Mouse (Mus musculus): ENCODE results near the gene Olfr923. TPM values are rescaled to one million over a fixed set of nuclear protein-coding genes. Genes with fewer than 3 reads are reported as not detected.
"Not testable (repeated sequence)": the region's sequence is repeated elsewhere in the genome, so short reads cannot be mapped to it uniquely, and the experiment has no call there.

Gene Olfr923
- polyA plus RNA-seq (2015; fragmentation: Nextera tagmentation; extraction: Ambion mirVana) = not detected in 2 replicates

DNA sequence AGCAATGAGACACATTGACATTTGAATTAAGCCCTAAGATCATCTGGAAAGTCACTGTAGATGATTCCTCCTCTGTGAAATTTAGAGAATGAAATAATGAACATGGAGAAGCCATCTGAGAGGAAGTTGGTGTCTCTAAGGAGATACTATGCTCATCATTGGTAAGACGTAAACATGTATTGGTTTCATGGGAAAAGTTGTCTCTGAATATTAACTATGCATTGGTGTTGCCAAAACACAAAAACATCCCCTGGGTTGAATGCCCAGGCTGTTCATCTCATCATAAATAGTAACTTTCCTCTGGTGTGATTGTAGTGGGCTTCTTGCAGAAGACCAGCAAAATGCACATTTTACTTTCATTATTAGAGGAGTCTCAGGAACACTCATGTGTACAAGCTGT lies at the start of gene Olfr923:
TSS of gene Olfr923 (plus strand) at position 301 of the 400 bp plus-strand sequence.
- WGBS = 100% methylated on average over 1 of the region's 1 CpGs
- no peaks in the 10 kb centered on the region for H3K9me3 ChIP-seq (ENCODE audit: low read length)
- no peaks in the 10 kb centered on the region for H3K4me1 ChIP-seq (ENCODE audit: insufficient read depth, low read length)
- no peak for ATAC-seq (ENCODE audit: low FRiP score, low TSS enrichment)
- no peak within 1 kb of the TSS for H3K4me2 ChIP-seq (replicated peaks; ENCODE audit: low read depth, low read length)
- no peaks in the 10 kb centered on the region for H3K36me3 ChIP-seq (ENCODE audit: insufficient read depth, low read length)
- H3K4me3 ChIP-seq (ENCODE audit: low read length) = no peak within 1 kb of the TSS
- H3K27me3 ChIP-seq (ENCODE audit: insufficient read depth, low read length) = no peaks in the 10 kb centered on the region
- no peak within 1 kb of the TSS for H3K9ac ChIP-seq (replicated peaks; ENCODE audit: low read length)
- H3K27ac ChIP-seq (ENCODE audit: low read length) = no peak within 1 kb of the TSS

DNA sequence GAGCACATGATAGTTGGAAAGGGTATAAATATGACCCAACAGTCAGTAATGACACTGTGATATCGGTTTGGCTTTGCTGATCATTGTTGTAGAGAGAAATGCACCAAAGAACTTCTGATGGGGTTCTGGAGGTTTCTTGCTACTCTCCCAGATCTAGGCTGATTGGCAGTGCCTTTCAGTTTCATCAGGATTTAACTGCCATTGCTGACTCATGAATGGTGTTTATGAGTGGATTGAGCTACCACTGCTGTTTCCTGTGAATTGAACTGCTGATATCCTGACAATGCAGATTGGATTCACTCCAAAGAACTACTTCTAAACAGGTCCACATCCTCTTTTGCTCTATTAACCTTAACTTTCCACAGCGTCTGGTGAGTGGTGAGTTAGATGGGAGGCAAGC lies 33.7 kb upstream of the Olfr923 start:
- Histone ChIP-seq H3K4me2 (replicated peaks; ENCODE audit: low read depth, low read length) (no peak overlapping the region), H3K4me3 (ENCODE audit: low read length) (no peak overlapping the region), H3K4me1 (ENCODE audit: insufficient read depth, low read length) (no peaks in the 10 kb centered on the region), H3K9ac (replicated peaks; ENCODE audit: low read length) (no peak overlapping the region), H3K27ac (ENCODE audit: low read length) (no peak overlapping the region), H3K27me3 (ENCODE audit: insufficient read depth, low read length) (no peaks in the 10 kb centered on the region), H3K9me3 (ENCODE audit: low read length) (no peaks in the 10 kb centered on the region), H3K36me3 (ENCODE audit: insufficient read depth, low read length) (no peaks in the 10 kb centered on the region)
- no peak for ATAC-seq (ENCODE audit: low FRiP score, low TSS enrichment)
- 90% methylated on average over 2 of the region's 2 CpGs for WGBS

GRCm38 (mm10) chr9:38805696-38806095 lies 20.6 kb upstream of the Olfr923 start:
- Histone ChIP-seq H3K4me2 (replicated peaks; ENCODE audit: low read depth, low read length) (no peak overlapping the region), H3K4me1 (ENCODE audit: insufficient read depth, low read length) (no peaks in the 10 kb centered on the region), H3K36me3 (ENCODE audit: insufficient read depth, low read length) (no peaks in the 10 kb centered on the region), H3K9ac (replicated peaks; ENCODE audit: low read length) (no peak overlapping the region), H3K27me3 (ENCODE audit: insufficient read depth, low read length) (no peaks in the 10 kb centered on the region), H3K4me3 (ENCODE audit: low read length) (no peak overlapping the region), H3K27ac (ENCODE audit: low read length) (no peak overlapping the region), H3K9me3 (ENCODE audit: low read length) (no peaks in the 10 kb centered on the region)
- no peak for ATAC-seq (ENCODE audit: low FRiP score, low TSS enrichment)

- H3K9me3 ChIP-seq (ENCODE audit: low read length) = 0 out of 2 replicates have a peak, but pooled peaks cover 4% of the 10 kb centered on the region
- H3K27ac ChIP-seq (ENCODE audit: low read length) = no peak within 1 kb of the TSS
- WGBS = 70% methylated on average over 2 of the region's 2 CpGs
- H3K4me2 ChIP-seq (replicated peaks; ENCODE audit: low read depth, low read length) = no peak within 1 kb of the TSS
- no peak within 1 kb of the TSS for H3K4me3 ChIP-seq (ENCODE audit: low read length)
- no peaks in the 10 kb centered on the region for H3K27me3 ChIP-seq (ENCODE audit: insufficient read depth, low read length)
- no peaks in the 10 kb centered on the region for H3K4me1 ChIP-seq (ENCODE audit: insufficient read depth, low read length)
- H3K9ac ChIP-seq (replicated peaks; ENCODE audit: low read length) = no peak within 1 kb of the TSS
- no peaks in the 10 kb centered on the region for H3K36me3 ChIP-seq (ENCODE audit: insufficient read depth, low read length)
- ATAC-seq (ENCODE audit: low FRiP score, low TSS enrichment) = no peak
These were observed 12.0 kb upstream of the Olfr923 start, which contains the start of gene Olfr922 for GRCm38 (mm10) chr9:38814314-38814713. Gene Olfr922, plus strand, starts transcription at chr9:38814614.

DNA sequence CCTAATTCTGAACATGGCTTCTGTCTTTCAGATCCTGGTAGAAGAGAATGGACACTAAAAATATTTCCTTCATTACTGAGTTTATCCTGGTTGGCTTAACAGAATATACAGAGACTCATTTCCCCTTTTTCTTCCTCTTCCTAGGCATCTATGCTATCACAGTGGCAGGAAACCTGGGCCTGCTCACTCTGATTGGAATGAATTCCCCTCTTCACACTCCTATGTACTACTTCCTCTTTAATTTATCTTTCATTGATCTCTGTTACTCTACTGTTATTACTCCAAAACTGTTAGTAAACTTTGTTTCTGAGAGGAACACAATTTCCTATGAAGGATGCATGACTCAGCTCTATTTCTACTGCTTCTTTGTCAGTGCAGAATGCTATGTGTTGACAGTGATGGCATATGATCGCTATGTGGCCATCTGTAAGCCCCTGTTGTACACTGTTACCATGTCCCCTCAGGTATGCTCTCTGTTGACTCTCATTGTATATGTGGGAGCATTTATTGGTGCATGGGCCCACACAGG lies 10.8 kb upstream of the Olfr923 start:
- no peak overlapping the region for H3K4me2 ChIP-seq (replicated peaks; ENCODE audit: low read depth, low read length)
- no peak overlapping the region for H3K27ac ChIP-seq (ENCODE audit: low read length)
- H3K27me3 ChIP-seq (ENCODE audit: insufficient read depth, low read length) = no peaks in the 10 kb centered on the region
- H3K9ac ChIP-seq (replicated peaks; ENCODE audit: low read length) = no peak overlapping the region
- H3K9me3 ChIP-seq (ENCODE audit: low read length) = 0 out of 2 replicates have a peak, but pooled peaks cover 4% of the 10 kb centered on the region
- no peak overlapping the region for H3K4me3 ChIP-seq (ENCODE audit: low read length)
- WGBS = 82% methylated on average over 1 of the region's 1 CpGs
- H3K4me1 ChIP-seq (ENCODE audit: insufficient read depth, low read length) = no peaks in the 10 kb centered on the region
- H3K36me3 ChIP-seq (ENCODE audit: insufficient read depth, low read length) = no peaks in the 10 kb centered on the region
- ATAC-seq (ENCODE audit: low FRiP score, low TSS enrichment) = no peak

- no peak overlapping the region for H3K4me2 ChIP-seq (replicated peaks; ENCODE audit: low read depth, low read length)
- H3K9ac ChIP-seq (replicated peaks; ENCODE audit: low read length) = no peak overlapping the region
- no peaks in the 10 kb centered on the region for H3K27me3 ChIP-seq (ENCODE audit: insufficient read depth, low read length)
- ATAC-seq (ENCODE audit: low FRiP score, low TSS enrichment) = no peak
- WGBS = 79% methylated on average over 2 of the region's 2 CpGs
- no peaks in the 10 kb centered on the region for H3K36me3 ChIP-seq (ENCODE audit: insufficient read depth, low read length)
- no peaks in the 10 kb centered on the region for H3K9me3 ChIP-seq (ENCODE audit: low read length)
- no peak overlapping the region for H3K27ac ChIP-seq (ENCODE audit: low read length)
- H3K4me1 ChIP-seq (ENCODE audit: insufficient read depth, low read length) = no peaks in the 10 kb centered on the region
- H3K4me3 ChIP-seq (ENCODE audit: low read length) = no peak overlapping the region
These were observed 6.7 kb downstream of the Olfr923 start for GRCm38 (mm10) chr9:38833027-38833426.

GRCm38 (mm10) chr9:38844149-38844548 lies 17.8 kb downstream of the Olfr923 start, which contains the start of gene Olfr924:
Gene Olfr924, plus strand, starts transcription at chr9:38844449.
- 80% methylated on average over 1 of the region's 1 CpGs for WGBS
- H3K9ac ChIP-seq (replicated peaks; ENCODE audit: low read length) = no peak within 1 kb of the TSS
- no peak within 1 kb of the TSS for H3K4me3 ChIP-seq (ENCODE audit: low read length)
- no peaks in the 10 kb centered on the region for H3K36me3 ChIP-seq (ENCODE audit: insufficient read depth, low read length)
- no peak within 1 kb of the TSS for H3K4me2 ChIP-seq (replicated peaks; ENCODE audit: low read depth, low read length)
- H3K27me3 ChIP-seq (ENCODE audit: insufficient read depth, low read length) = no peaks in the 10 kb centered on the region
- no peaks in the 10 kb centered on the region for H3K9me3 ChIP-seq (ENCODE audit: low read length)
- no peaks in the 10 kb centered on the region for H3K4me1 ChIP-seq (ENCODE audit: insufficient read depth, low read length)
- no peak for ATAC-seq (ENCODE audit: low FRiP score, low TSS enrichment)
- no peak within 1 kb of the TSS for H3K27ac ChIP-seq (ENCODE audit: low read length)

DNA sequence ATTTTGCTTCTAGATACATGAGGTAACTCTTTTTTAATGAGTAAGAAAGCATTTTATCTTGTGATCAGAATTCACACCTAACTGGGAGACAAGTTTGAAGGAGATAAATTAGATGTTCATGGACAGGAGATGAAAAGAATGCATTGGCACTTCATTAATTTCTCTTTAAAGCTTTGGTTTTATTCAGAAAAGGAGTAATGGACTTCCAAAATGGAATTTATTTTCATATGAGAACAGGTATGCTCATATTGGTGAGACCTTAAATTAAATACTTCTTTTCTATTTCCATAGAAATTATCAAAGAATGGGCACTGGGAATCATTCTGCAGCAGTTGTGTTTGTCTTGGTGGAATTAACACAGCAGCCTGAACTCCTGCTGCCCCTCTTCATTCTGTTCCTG lies 28.4 kb downstream of the Olfr923 start, which contains the start of gene Olfr26:
TSS of gene Olfr26 (plus strand) at position 301 of the 400 bp plus-strand sequence.
- no peaks in the 10 kb centered on the region for H3K9me3 ChIP-seq (ENCODE audit: low read length)
- H3K36me3 ChIP-seq (ENCODE audit: insufficient read depth, low read length) = no peaks in the 10 kb centered on the region
- no peak within 1 kb of the TSS for H3K4me3 ChIP-seq (ENCODE audit: low read length)
- no peak for ATAC-seq (ENCODE audit: low FRiP score, low TSS enrichment)
- H3K9ac ChIP-seq (replicated peaks; ENCODE audit: low read length) = no peak within 1 kb of the TSS
- no peak within 1 kb of the TSS for H3K27ac ChIP-seq (ENCODE audit: low read length)
- H3K4me2 ChIP-seq (replicated peaks; ENCODE audit: low read depth, low read length) = no peak within 1 kb of the TSS
- H3K4me1 ChIP-seq (ENCODE audit: insufficient read depth, low read length) = no peaks in the 10 kb centered on the region
- H3K27me3 ChIP-seq (ENCODE audit: insufficient read depth, low read length) = no peaks in the 10 kb centered on the region

GRCm38 (mm10) chr9:38874880-38875279 lies 48.5 kb downstream of the Olfr923 start:
- not testable (repeated sequence) for ATAC-seq (ENCODE audit: low FRiP score, low TSS enrichment)
- WGBS = 45% methylated on average over 2 of the region's 2 CpGs

GRCm38 (mm10) chr9:38876826-38877225 lies 50.5 kb downstream of the Olfr923 start, which contains the start of gene Olfr926:
Gene Olfr926, plus strand, starts transcription at chr9:38877126.
- H3K9me3 ChIP-seq (ENCODE audit: low read length) = peaks cover 7% of the 10 kb centered on the region
- 88% methylated on average over 2 of the region's 2 CpGs for WGBS

More at GRCm38 (mm10) chr9:38874880-38875279, 48.5 kb downstream of the Olfr923 start:
- not testable (repeated sequence) for H3K36me3 ChIP-seq (ENCODE audit: insufficient read depth, low read length); H3K27me3 ChIP-seq (ENCODE audit: insufficient read depth, low read length); H3K4me2 ChIP-seq (replicated peaks; ENCODE audit: low read depth, low read length); H3K4me1 ChIP-seq (ENCODE audit: insufficient read depth, low read length); H3K27ac ChIP-seq (ENCODE audit: low read length); H3K9ac ChIP-seq (replicated peaks; ENCODE audit: low read length); H3K4me3 ChIP-seq (ENCODE audit: low read length); H3K9me3 ChIP-seq (ENCODE audit: low read length)

More at GRCm38 (mm10) chr9:38876826-38877225, 50.5 kb downstream of the Olfr923 start, which contains the start of gene Olfr926:
- Histone ChIP-seq H3K27ac (ENCODE audit: low read length) (no peak within 1 kb of the TSS), H3K4me1 (ENCODE audit: insufficient read depth, low read length) (no peaks in the 10 kb centered on the region), H3K36me3 (ENCODE audit: insufficient read depth, low read length) (no peaks in the 10 kb centered on the region), H3K27me3 (ENCODE audit: insufficient read depth, low read length) (no peaks in the 10 kb centered on the region), H3K9ac (replicated peaks; ENCODE audit: low read length) (no peak within 1 kb of the TSS), H3K4me3 (ENCODE audit: low read length) (no peak within 1 kb of the TSS), H3K4me2 (replicated peaks; ENCODE audit: low read depth, low read length) (no peak within 1 kb of the TSS)
- ATAC-seq (ENCODE audit: low FRiP score, low TSS enrichment) = no peak

Data from kidney, embryonic 16.5 days (tissue).